Mouse (Mus musculus) kidney, embryonic 14.5 days (tissue): ENCODE results near the gene Cep295nl. TPM values are rescaled to one million over a fixed set of nuclear protein-coding genes. Genes with fewer than 3 reads are reported as not detected.

Experiments used
- polyA plus RNA-seq: library from polyadenylated mRNA; unstranded; fragments of >200 nt; fragmentation: Nextera tagmentation; extraction: Ambion mirVana; gene quantifications from 2 replicates; pipeline ENCODE4 v1.2.1, GENCODE M21; 2014

The Cep295nl gene
- polyA plus RNA-seq, 1 experiment from 2014 or later = 0.42 TPM

Other genes with a start within 250 kb of the Cep295nl start
- gene Dnah17, start 211.9 kb downstream of the Cep295nl start, polyA plus RNA-seq = 0.20 and 0.23 TPM in 2 replicates
- gene Cyth1, start 93.9 kb downstream of the Cep295nl start, polyA plus RNA-seq = 11.4 and 12.4 TPM in 2 replicates
- gene Usp36, start 52.3 kb downstream of the Cep295nl start, polyA plus RNA-seq = 12.2 and 18.1 TPM in 2 replicates
- gene Timp2, start 13.2 kb upstream of the Cep295nl start, polyA plus RNA-seq = 58.7 and 102 TPM in 2 replicates
- gene Lgals3bp, start 59.6 kb upstream of the Cep295nl start, polyA plus RNA-seq = 11.8 and 13.0 TPM in 2 replicates
- 19.0 and 24.1 TPM in 2 replicates for gene Cant1, start 76.6 kb upstream of the Cep295nl start, polyA plus RNA-seq
- gene C1qtnf1, start 85.7 kb upstream of the Cep295nl start, polyA plus RNA-seq = 2.8 and 4.0 TPM in 2 replicates
- 3.9 and 9.7 TPM in 2 replicates for gene Engase, start 134.3 kb upstream of the Cep295nl start, polyA plus RNA-seq